Mouse (Mus musculus) MEL (cell line): Measurements from ENCODE around the gene Pxylp1. TPM values are rescaled to one million over a fixed set of nuclear protein-coding genes. Genes with fewer than 3 reads are reported as not detected.
A peak's percentile ranks its signal among the peaks of the same experiment; 100 is the strongest.

Source experiments
- DNase-seq: peaks from one replicate; pipeline ENCODE4 v3.0.0; 2011; ENCODE audit warnings: low read depth, low spot score
- H3K27ac ChIP-seq: 2 replicates; pipeline ENCODE4 v1.5.1; 2012; ENCODE audit warnings: low read depth, mild to moderate bottlenecking, control low read depth, low read length, moderate library complexity; ENCODE audit not compliant: control insufficient read depth
- H3K27me3 ChIP-seq, 2 experiments: fragments of 150-350 bp in 1 of 2; sonication (generic) in 1 of 2; 2 replicates each; pipeline ENCODE4 v1.6.1; 2012; ENCODE audit warnings: low read length in 2 of 2, mild to moderate bottlenecking in 2 of 2, improper control_type of control experiment in 1 of 2, moderate library complexity in 1 of 2; ENCODE audit not compliant: insufficient read depth in 2 of 2, control insufficient read depth in 1 of 2
- H3K36me3 ChIP-seq, 2 experiments: 2 replicates each; pipeline ENCODE4 v1.6.1; 2012 to 2014; ENCODE audit warnings: low read length in 2 of 2, improper control_type of control experiment in 1 of 2, inconsistent platforms in 1 of 2, mild to moderate bottlenecking in 1 of 2; ENCODE audit not compliant: insufficient read depth in 2 of 2, control insufficient read depth in 1 of 2
- H3K4me1 ChIP-seq, 2 experiments: fragments of 150-350 bp in 1 of 2; sonication (generic) in 1 of 2; 2 replicates each; pipeline ENCODE4 v1.6.1; 2012; ENCODE audit warnings: low read length in 2 of 2, improper control_type of control experiment in 1 of 2, mild to moderate bottlenecking in 1 of 2; ENCODE audit not compliant: insufficient read depth in 2 of 2, control insufficient read depth in 1 of 2
- H3K4me3 ChIP-seq, 2 experiments: fragments of 150-350 bp in 1 of 2; sonication (generic) in 1 of 2; 2 replicates each; pipeline ENCODE4 v1.5.1; 2012; ENCODE audit warnings: low read depth in 2 of 2, low read length in 2 of 2, mild to moderate bottlenecking in 2 of 2, moderate library complexity in 2 of 2, control low read depth in 1 of 2, improper control_type of control experiment in 1 of 2; ENCODE audit not compliant: control insufficient read depth in 1 of 2, insufficient read depth in 1 of 2
- H3K79me2 ChIP-seq: 2 replicates; pipeline ENCODE4 v1.6.1; 2012; ENCODE audit warnings: mild to moderate bottlenecking, low read length, moderate library complexity; ENCODE audit not compliant: control insufficient read depth, poor library complexity, insufficient read depth
- H3K9ac ChIP-seq: 2 replicates; pipeline ENCODE4 v1.6.1; 2012; ENCODE audit warnings: low read depth, mild to moderate bottlenecking, control low read depth, low read length, moderate library complexity; ENCODE audit not compliant: control insufficient read depth, poor library complexity, severe bottlenecking
- H3K9me3 ChIP-seq: fragments of 150-350 bp; sonication (generic); replicated peaks from 2 replicates; pipeline ENCODE4 v1.6.1; 2012; ENCODE audit warnings: mild to moderate bottlenecking, low read length, improper control_type of control experiment, moderate library complexity; ENCODE audit not compliant: insufficient read depth
- CHD1 ChIP-seq: IDR thresholded peaks from 2 replicates; pipeline ENCODE4 v1.6.1; 2012; ENCODE audit warnings: low read depth, mild to moderate bottlenecking, inconsistent platforms, low read length, improper control_type of control experiment
- CHD2 ChIP-seq: IDR thresholded peaks from 2 replicates; pipeline ENCODE4 v1.6.1; 2011; ENCODE audit warnings: low read length, improper control_type of control experiment
- CTCF ChIP-seq, 3 experiments: IDR thresholded peaks in 2 of 3; conservative IDR thresholded peaks in 1 of 3; 2 replicates each; pipeline ENCODE4 v1.5.1; 2011 to 2012; ENCODE audit warnings: low read length in 3 of 3, low read depth in 2 of 3, mild to moderate bottlenecking in 2 of 3, improper control_type of control experiment in 1 of 3, inconsistent platforms in 1 of 3, mixed read lengths in 1 of 3, moderate library complexity in 1 of 3; ENCODE audit not compliant: control insufficient read depth in 1 of 3, insufficient read depth in 1 of 3, poor library complexity in 1 of 3, severe bottlenecking in 1 of 3
- E2F4 ChIP-seq: IDR thresholded peaks from 2 replicates; pipeline ENCODE4 v1.6.1; 2011; ENCODE audit warnings: low read depth, low read length, improper control_type of control experiment, borderline replicate concordance
- EP300 ChIP-seq, 2 experiments: IDR thresholded peaks; 2 replicates each; pipeline ENCODE4 v1.6.1; 2011; ENCODE audit warnings: improper control_type of control experiment in 2 of 2, low read length in 2 of 2, low read depth in 1 of 2, mild to moderate bottlenecking in 1 of 2
- ETS1 ChIP-seq: IDR thresholded peaks from 2 replicates; pipeline ENCODE4 v1.6.1; 2012; ENCODE audit warnings: low read depth, mild to moderate bottlenecking, inconsistent platforms, low read length, improper control_type of control experiment, moderate library complexity
- GABPA ChIP-seq: IDR thresholded peaks from 2 replicates; pipeline ENCODE4 v1.6.1; 2012; ENCODE audit warnings: low read depth, mild to moderate bottlenecking, inconsistent platforms, low read length, improper control_type of control experiment, moderate library complexity
- MAFK ChIP-seq: IDR thresholded peaks from 2 replicates; pipeline ENCODE4 v1.6.1; 2011; ENCODE audit warnings: low read depth, mild to moderate bottlenecking, low read length, improper control_type of control experiment, borderline replicate concordance
- MAX ChIP-seq: IDR thresholded peaks from 2 replicates; pipeline ENCODE4 v1.6.1; 2011; ENCODE audit warnings: low read length, improper control_type of control experiment
- MEF2A ChIP-seq: IDR thresholded peaks from 2 replicates; pipeline ENCODE4 v1.6.1; 2014; ENCODE audit warnings: low read depth, mild to moderate bottlenecking, inconsistent platforms, low read length, improper control_type of control experiment; ENCODE audit not compliant: poor library complexity, insufficient replicate concordance, severe bottlenecking; ENCODE audit errors: extremely low read depth
- MXI1 ChIP-seq: IDR thresholded peaks from 2 replicates; pipeline ENCODE4 v1.6.1; 2011; ENCODE audit warnings: mild to moderate bottlenecking, low read depth, low read length, improper control_type of control experiment
- MYB ChIP-seq: IDR thresholded peaks from 2 replicates; pipeline ENCODE4 v1.6.1; 2011; ENCODE audit warnings: mild to moderate bottlenecking, low read depth, low read length, improper control_type of control experiment
- NELFE ChIP-seq: IDR thresholded peaks from 2 replicates; pipeline ENCODE4 v1.6.1; 2011; ENCODE audit warnings: low read depth, low read length, improper control_type of control experiment
- NRF1 ChIP-seq: IDR thresholded peaks from 2 replicates; pipeline ENCODE4 v1.6.1; 2014; ENCODE audit warnings: low read depth, mild to moderate bottlenecking, inconsistent platforms, low read length, improper control_type of control experiment, moderate library complexity; ENCODE audit not compliant: poor library complexity, insufficient read depth, severe bottlenecking
- POLR2AphosphoS2 ChIP-seq: IDR thresholded peaks from 2 replicates; pipeline ENCODE4 v1.6.1; 2011; ENCODE audit warnings: low read length, improper control_type of control experiment
- POLR2AphosphoS5 ChIP-seq: IDR thresholded peaks from 2 replicates; pipeline ENCODE4 v1.6.1; 2012; ENCODE audit warnings: low read depth, borderline replicate concordance, mild to moderate bottlenecking, inconsistent platforms, low read length, moderate library complexity, mixed read lengths
- RAD21 ChIP-seq: IDR thresholded peaks from 2 replicates; pipeline ENCODE4 v1.6.1; 2011; ENCODE audit warnings: mild to moderate bottlenecking, low read depth, low read length, improper control_type of control experiment
- RCOR1 ChIP-seq: IDR thresholded peaks from 2 replicates; pipeline ENCODE4 v1.6.1; 2012; ENCODE audit warnings: low read depth, mild to moderate bottlenecking, inconsistent platforms, low read length, improper control_type of control experiment
- SMC3 ChIP-seq: IDR thresholded peaks from 2 replicates; pipeline ENCODE4 v1.6.1; 2011; ENCODE audit warnings: low read depth, low read length, improper control_type of control experiment
- USF1 ChIP-seq: IDR thresholded peaks from 2 replicates; pipeline ENCODE4 v1.6.1; 2014; ENCODE audit warnings: low read depth, mild to moderate bottlenecking, inconsistent platforms, low read length, improper control_type of control experiment, moderate library complexity
- ZC3H11A ChIP-seq: IDR thresholded peaks from 2 replicates; pipeline ENCODE4 v1.6.1; 2012; ENCODE audit warnings: low read depth, mild to moderate bottlenecking, inconsistent platforms, low read length, improper control_type of control experiment
- ZKSCAN1 ChIP-seq: IDR thresholded peaks from 2 replicates; pipeline ENCODE4 v1.6.1; 2012; ENCODE audit warnings: low read depth, mild to moderate bottlenecking, inconsistent platforms, low read length, improper control_type of control experiment, moderate library complexity
- ZMIZ1 ChIP-seq: IDR thresholded peaks from 2 replicates; pipeline ENCODE4 v1.6.1; 2012; ENCODE audit warnings: low read depth, mild to moderate bottlenecking, inconsistent platforms, low read length, improper control_type of control experiment, moderate library complexity
- ZNF384 ChIP-seq: IDR thresholded peaks from 2 replicates; pipeline ENCODE4 v1.6.1; 2012; ENCODE audit warnings: low read depth, mild to moderate bottlenecking, inconsistent platforms, low read length, improper control_type of control experiment
- polyA plus RNA-seq, 2 experiments: library from polyadenylated mRNA; stranded (reverse) in 1 of 2; unstranded in 1 of 2; fragments of >175 nt in 1 of 2; fragments of >200 nt in 1 of 2; gene quantifications; 2 replicates each; pipeline versions ENCODE4 v1.2.1 to v1.2.4; 2012; ENCODE audit warnings: low replicate concordance in 2 of 2, low read depth in 1 of 2; ENCODE audit not compliant: insufficient read length in 2 of 2, insufficient read depth in 1 of 2, missing spikeins in 1 of 2
- total RNA-seq: library from RNA; depleted of rRNA; stranded (reverse); fragments of 300-350 nt; gene quantifications from 2 replicates; pipeline ENCODE4 v1.2.3, GENCODE M21; 2012

Pxylp1 gene
- total and polyA plus RNA-seq, 3 experiments, result 5.7 to 9.9 TPM; not detected in 1

GRCm38 (mm10) chr9:96885781-96886180 lies 6.7 kb downstream of the Pxylp1 start:
- Histone ChIP-seq H3K36me3 (no peaks in the 10 kb centered on the region), H3K9ac (no peak overlapping the region), H3K9me3 (no peaks in the 10 kb centered on the region), H3K27ac (no peak overlapping the region), H3K4me3 (no peak overlapping the region), H3K79me2 (no peaks in the 10 kb centered on the region; the same call in 1 of the 2 replicates), H3K27me3 (no peaks in the 10 kb centered on the region), H3K4me1 (peaks cover 0 to 6% of the 10 kb centered on the region in 2 experiments; a peak in 1 of 4 replicates)
- peak; percentile 36 for DNase-seq
- TF ChIP-seq ETS1 (no peak), GABPA (no peak), RAD21 (peak; percentile 14), ZC3H11A (no peak), SMC3 (peak; percentile 10; the same call in 1 of the 2 replicates), CTCF (IDR thresholded peaks at IDR 0.05 in 2 of 3, conservative IDR thresholded peaks at IDR 0.05 in 1 of 3; ENCODE audit: control insufficient read depth in 1 of 3, insufficient read depth in 1 of 3, low read depth in 2 of 3, low read length in 3 of 3, poor library complexity in 1 of 3, severe bottlenecking in 1 of 3) (peak; percentile 58 to 80 (median 71))

- Histone ChIP-seq H3K36me3 (no peaks in the 10 kb centered on the region), H3K9ac (no peak overlapping the region), H3K4me3 (no peak overlapping the region), H3K4me1 (no peaks in the 10 kb centered on the region), H3K79me2 (no peaks in the 10 kb centered on the region), H3K9me3 (no peaks in the 10 kb centered on the region), H3K27me3 (no peaks in the 10 kb centered on the region), H3K27ac (no peak overlapping the region)
- TF ChIP-seq CHD2, result no peak
- no peak for TF ChIP-seq EP300 (IDR thresholded peaks at IDR 0.05; ENCODE audit: low read depth in 1 of 2, low read length in 2 of 2)
- no peak for TF ChIP-seq POLR2AphosphoS5
- no peak for TF ChIP-seq RAD21
- TF ChIP-seq ZMIZ1, result no peak
- TF ChIP-seq POLR2AphosphoS2, result no peak
- TF ChIP-seq MAX, result no peak
- no peak for TF ChIP-seq RCOR1
- TF ChIP-seq MXI1, result no peak
- no peak for TF ChIP-seq ZKSCAN1
- TF ChIP-seq MYB, result no peak
- no peak for TF ChIP-seq NELFE
- no peak for TF ChIP-seq CHD1
- no peak for TF ChIP-seq USF1
- no peak for TF ChIP-seq ETS1
- no peak for TF ChIP-seq NRF1
- TF ChIP-seq E2F4, result no peak
- TF ChIP-seq MAFK, result no peak
- no peak for TF ChIP-seq ZNF384
- TF ChIP-seq MEF2A, result no peak
- no peak for DNase-seq
Measured at GRCm38 (mm10) chr9:96882496-96883265, 9.8 kb downstream of the Pxylp1 start.
